Mouse (Mus musculus): Measurements from ENCODE around the gene Nhlh1.

Gene Nhlh1

DNA sequence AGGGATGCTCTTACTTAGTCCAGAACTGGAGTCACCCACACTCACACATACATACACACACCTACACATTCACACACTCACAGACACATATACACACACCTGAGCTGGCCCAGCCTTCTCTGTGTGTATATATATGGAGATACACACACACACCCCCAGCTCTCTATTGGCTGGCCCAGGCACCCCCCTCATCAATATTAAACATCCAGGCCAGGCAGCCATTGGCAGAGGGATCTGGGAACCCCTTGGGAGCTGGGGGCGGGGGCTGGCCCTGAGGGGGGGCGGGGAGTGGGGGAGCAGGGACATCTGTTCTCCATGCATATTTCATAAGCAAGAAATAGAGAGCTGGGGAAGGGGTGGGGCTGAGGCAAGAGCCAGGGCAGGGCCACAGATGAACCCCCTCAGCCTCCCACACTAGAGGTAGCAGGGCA is at the start of gene Nhlh1:
Gene Nhlh1, minus strand, starts transcription at position 83 of the 431 bp plus-strand sequence.
- DNase-seq: no peak

DNA sequence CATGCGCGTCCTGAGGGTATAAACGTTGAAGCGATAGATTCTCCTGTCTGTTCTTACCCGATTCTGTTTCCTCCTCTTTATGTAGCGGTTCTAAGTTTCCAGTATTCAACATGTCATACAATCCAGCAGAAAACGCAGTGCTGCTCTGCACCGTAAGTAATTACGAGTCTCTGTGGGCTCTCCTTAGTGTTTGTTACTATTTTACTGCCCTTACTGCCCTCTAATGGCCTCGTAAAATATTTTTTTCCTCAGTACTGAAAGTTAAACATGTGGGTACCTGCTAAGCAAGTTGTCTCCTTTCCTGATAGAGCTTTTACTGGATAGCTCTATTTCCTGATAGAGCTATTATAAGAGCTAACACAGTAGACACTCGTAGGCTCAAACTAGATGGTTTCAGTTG is 47.7 kb upstream of the Nhlh1 start:
- no peak for DNase-seq

DNA sequence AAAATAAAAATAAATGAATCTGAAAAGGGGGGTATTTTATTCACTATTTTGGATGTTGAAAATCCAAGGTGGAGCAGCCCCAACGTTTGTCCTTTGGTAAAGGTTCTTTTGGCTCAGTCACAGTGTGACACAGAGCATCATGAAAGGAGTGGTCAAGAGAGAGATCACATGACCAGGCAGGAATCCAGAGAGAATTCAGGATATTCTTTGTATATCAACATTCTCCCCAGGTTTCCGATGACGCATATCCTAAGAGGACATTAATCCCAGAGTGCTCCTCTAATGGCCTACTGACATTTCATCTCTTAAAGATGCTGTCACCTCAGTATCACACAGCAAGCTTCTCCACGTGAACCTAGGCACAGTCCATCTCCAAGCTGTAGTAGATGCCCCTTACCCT is 46.2 kb upstream of the Nhlh1 start:
- no peak for DNase-seq

DNA sequence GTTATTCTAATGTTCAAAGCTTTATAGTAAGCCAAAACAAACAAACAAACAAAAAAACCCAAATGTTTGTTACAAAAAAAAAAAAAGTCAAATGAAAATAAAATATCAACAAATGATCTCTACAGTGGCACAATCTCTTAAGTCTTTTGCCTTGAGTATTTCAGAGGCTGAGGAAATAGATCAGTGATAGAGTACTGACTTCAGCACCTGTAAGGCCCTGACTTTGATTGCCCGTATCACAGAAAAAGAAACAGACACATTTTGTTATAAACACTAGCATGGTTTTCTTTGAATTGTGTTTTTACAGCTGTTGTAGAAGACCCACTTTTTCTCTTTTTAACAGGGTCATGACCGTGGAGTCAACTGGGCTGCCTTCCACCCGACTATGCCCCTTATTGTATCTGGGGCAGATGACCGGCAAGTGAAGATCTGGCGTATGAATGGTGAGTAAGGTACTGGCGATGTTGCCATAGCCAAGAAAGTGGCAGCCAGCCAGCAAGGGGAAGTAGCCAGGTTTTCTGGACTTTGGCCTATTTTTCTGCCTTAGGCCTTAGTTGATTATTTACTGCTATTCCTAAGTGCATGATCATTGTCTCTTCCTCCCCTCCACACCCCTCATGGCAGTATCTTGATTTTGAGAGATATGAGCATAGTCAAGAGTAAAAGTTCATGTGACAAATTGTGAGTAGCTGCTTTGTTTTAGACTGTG is 42.1 kb upstream of the Nhlh1 start:
- no peak for DNase-seq

DNA sequence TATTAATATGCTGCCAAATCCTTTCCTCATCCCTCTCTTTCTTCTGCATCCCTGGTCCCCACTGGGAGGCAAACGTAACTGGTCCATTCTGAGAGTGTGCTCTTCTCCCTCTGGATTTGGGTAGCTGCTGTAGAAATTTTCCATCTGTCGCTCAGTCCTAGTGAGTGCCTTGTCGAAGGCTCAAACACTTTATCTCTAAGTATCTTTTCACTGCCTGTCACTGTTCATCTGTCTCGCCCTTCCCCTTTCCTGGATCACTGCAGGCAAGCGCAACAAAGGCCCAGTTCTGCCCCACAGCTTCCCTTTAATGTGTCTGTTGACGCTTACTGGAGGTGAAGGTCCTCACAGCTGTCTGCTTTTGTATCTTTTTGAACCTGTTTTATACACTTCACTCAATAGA is 37.8 kb upstream of the Nhlh1 start:
- DNase-seq: peak; percentile 10

DNA sequence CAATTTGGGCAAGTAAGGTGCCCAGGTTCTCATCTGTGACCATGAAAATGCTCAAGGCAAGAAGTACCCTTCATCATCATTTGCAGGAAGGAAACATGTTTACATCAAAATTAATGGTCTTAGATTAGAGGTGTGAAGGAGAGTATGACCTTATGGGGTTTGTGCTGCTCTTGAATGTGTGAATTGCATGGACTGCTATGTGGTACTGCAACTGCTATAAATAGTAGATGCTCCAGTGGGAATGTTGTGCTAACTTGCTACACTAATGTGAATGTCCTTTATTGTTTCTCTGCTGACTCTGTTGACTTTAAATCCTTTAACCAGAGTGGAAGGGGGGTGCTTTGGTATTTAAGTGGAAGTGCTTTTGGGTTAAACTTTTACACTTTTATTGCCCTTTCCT is 36.9 kb upstream of the Nhlh1 start:
- no peak for DNase-seq

DNA sequence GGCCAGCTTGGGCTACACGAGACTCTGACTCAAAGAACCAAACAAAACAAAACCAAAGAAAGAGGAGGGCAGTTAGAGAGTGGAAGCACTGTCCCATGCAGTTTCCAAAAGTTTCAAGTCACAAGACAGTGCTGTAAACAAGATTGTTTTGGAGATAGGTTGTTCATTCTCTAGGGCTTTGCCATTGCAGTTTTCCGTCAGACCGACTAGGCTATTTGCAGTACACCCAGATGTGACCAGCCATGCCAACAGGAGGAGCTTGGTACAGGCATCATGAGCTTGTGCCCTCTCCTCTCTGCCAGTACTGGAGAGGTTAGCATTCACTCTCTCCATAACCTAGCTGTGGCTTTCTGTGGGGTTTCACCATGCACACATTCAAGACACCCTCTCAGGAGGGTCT is 36.1 kb upstream of the Nhlh1 start:
- no peak for DNase-seq

DNA sequence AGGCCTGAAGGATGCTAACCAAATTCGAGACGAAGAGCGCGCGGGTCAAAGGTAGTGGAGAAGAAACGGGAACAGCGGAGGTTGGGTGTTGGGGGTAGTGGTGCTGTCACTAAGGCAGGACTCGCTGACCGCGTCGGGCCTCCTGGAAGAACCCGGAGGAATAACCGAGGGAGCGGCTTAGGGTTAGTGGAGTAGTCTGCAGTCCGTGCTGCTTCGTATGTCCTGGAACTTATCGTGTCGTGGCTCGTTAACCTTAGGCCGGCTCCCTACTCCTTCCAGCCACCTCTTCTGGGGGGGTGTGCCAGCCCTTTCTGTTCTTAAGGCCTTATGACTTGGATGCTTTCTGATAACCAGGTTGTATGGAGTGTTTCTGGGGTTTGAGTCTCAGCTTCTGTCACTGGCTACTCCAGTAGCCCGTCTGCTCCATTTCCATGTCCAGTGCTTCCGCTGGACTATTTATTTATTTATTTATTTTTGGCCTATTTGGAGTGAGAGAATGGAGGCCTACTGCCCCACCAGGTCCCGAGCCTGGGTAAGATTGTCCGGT is 25.6 kb upstream of the Nhlh1 start:
- DNase-seq: no peak

DNA sequence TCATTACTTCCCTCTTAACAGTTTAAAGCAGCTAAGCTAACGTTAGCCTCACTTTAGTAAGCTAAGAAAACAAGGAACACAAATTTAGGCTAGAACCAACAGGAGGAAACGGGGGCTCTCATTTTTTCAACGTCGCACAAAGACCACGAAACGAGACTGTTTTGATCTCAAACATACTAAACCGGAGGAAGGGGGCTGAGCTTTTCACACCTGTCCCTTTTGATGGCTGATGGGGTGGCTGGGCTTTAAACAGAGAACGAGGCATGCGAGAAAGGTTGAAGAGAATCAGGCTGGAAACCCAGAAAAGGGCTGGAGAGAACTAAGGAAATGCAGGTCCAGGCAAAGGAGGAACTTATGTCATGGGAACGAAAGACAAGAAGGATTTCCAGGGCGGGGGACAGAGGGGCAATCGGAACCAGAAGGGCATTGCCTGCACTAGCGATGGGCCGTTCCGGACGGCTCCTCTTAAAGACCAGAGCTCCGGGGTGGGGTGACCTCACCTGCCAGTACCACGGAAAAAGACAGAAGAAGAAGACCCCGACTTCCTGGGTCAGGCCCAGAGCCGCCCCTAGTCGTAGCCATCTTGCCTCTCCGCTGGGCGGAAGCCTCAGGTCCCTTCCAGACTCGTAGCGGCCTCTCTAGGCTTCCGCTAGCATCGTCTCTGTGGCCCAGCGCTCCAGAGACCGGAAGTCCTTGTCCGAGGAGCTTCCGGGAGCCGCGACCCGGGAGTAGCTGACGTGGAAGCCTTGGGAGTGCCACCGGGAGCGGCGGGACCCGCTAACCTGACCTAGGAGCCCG is 24.9 kb upstream of the Nhlh1 start, which contains the start of the genes Copa and Ncstn:
Gene Copa, plus strand, starts transcription at position 429 of the 798 bp plus-strand sequence.
Gene Ncstn, minus strand, starts transcription at position 695 of the 798 bp plus-strand sequence.
- peak; percentile 93 for DNase-seq

DNA sequence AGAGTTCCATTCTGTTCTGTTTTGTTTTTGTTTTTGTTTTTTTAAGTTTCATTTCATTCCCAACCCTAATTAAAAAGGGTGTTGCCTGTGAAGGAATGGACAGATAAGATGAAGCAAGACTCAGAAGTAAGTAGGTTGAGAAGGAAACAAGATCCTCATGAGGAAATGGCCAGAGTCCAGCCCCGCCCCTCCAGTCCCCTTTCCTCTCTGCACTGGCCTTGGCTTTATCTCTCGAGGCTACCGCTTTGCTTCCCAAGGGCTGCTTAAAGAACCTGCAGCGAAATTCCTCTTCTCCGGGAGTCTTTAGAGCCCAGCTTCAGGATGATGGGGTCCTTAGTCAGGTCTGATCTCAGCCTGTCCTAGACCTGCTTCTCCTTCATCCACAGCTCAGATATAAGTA is 20.6 kb upstream of the Nhlh1 start:
- no peak for DNase-seq

DNA sequence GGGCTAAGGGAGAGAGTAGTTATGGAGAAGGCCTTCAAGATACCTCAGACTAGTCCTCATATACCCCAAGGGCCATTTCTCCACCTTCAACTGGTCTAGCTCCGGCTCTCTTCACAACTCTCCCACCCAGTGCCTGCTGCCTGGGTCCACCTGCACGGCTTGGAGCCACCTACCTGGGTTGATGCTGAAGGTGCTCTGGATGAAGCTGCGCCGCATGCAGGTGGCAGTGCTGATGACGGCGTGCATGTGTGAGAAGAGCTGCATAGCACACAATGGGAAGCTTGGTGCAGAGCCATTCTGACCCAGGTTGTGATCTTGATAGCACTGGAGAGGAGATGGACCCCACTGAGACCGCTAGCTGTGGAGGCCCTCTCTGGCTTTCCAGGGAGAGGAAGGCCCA is 15.2 kb upstream of the Nhlh1 start:
- no peak for DNase-seq

DNA sequence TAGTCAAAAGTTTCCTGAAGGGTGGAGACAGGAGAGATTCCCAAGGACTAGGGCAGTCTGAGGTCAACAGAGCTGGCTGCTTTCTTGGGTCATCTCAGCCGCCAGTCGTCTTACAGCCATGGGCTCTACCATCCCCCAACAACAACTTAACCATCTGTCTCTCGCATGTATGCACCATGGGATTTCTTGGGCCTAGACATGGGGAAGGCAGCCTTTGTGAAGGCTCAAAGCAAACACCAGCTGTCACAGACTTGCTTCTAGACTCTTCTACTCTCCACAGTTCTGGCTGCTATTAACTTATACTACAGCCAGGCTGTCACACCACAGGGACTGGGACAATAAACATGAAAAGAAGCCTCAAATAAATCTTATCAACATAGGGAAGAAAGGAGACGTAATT is 14.2 kb upstream of the Nhlh1 start:
- DNase-seq: no peak

DNA sequence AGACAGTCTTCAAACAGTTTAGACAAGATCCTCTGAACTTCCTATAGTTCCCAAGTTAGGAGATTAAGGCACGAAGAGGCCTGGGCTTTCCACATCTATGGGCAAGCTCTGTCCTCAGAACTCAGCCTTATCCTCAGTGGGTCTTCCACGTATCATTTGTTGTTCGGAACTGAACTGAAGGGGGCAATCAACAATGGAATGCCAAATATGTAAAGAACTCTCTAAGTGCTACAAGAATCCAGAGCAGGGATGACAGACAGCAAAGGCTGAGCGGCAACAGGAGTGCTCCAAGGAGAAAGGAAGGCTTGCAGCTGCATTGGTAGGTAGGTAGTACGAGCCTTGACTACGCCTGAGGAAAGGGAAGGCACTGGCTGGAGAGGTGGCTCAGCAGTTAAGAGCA is 12.9 kb upstream of the Nhlh1 start:
- no peak for DNase-seq

DNA sequence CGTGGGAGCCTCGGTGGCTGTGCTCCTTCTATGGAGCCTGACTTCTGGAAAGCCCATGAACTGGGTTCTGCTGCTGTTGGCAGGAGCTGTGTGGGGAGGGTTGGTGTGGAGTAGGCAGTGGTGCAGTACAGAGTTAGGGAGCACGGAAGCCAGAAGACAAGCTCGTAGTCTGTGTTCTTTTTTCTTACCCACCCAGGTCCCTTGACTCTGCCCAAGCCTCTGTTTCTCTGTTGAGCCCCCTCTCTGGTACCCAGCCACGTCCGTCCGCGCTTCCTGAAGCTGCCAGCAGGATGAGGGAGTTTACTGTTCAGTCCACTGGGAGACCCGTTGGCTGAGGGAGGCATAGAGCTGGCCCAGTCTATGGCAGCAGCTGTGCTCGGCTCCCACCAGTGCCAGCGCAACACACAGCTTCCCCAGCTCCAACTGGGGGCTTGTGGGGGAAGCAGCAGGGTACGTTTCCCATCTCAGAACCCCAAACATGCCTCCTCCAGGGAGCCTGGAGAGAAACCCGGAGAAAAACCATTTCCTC is 7.3 kb upstream of the Nhlh1 start:
- DNase-seq: no peak

DNA sequence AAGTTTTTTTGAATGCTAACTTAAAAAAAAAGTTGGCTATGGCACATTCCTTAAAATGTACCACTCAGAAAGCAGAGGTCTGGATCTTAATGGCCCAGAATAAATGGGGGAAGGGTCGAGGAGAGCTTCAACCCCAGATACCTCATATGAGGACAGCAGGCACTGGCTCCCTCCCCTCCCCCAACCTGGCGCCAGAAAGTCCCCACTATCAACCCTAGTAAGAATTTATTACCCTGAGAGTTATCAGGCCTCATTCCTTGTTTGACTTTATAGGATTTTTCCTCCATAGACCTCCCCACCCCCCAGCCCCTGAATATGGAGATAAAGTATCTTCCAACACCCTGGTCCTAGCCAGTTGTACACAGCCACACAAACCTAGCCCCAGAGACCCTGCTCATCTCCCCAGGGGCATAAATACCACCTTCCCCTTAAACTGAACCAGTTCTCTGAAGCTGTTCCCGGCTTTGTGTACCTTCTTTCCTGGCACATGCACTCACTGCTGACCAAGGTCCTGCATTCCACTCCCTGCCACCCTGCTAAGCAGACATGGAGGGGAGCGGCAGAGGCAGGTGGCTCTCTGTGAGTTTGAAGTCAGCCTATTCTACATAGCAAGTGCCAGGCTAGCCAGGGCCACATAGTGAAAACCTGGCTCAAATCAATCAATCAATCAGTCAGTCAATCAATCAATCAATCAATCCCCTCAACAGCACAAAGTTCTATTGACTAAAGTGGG is 6.1 kb upstream of the Nhlh1 start:
- no peak for DNase-seq

DNA sequence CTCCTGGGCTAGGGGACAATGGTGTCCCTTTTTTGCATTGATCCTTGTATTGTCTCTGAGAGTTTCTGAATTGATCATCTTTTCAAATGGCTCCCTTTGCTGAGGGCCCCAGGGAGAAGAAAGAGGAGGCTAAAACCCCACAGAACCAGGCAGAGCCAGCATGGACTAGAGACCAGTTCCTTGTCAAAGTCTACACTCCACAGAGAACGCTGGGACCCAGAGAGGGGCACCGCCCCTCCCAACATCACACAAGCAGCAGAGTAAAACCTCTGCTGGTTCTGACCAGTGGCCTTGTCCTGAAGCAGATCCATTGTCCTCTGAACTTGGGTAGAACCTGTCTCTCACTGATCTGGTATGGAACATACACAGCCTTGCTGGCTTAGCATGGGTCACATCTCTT is 4.7 kb upstream of the Nhlh1 start:
- DNase-seq: no peak

DNA sequence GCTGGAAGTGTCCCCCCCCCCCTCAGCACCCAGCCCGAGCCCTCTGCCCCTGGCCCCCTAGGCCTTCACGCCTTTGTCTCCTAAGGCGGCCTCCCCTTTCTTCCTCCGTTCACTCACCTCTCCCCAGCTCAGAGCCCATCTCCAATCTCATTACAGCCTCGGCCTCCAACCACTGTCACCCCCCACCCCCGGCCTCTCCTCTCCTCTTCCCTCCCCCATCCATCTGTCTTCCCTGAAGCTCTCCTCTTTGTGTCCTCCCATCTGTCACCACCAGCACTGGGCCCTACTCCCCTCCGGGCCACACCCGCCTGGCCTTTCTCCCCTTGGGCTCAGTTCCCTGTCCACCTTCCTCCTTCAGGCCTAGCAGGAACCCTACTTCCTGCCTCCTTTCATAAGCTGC is 3.8 kb upstream of the Nhlh1 start:
- no peak for DNase-seq

DNA sequence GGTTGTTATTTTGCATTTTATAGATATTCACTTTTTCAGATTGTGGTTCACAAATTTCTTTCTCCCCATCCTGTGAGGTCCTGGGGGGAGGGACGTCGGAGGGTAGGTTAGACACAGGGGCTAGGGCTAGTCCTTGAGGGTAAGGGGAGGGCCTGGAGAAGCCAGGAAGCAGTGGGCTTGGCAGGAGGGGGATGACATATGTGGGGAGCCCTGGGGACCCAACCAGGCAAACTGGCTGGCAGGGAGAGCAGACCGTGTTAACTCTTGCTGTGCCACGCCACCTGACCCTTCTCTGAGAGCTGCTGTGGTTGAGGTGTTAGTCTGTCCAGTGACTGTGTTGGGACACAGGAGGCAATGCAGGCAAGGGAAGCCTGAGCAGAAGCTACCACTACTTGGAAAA is 3.3 kb upstream of the Nhlh1 start:
- no peak for DNase-seq

DNA sequence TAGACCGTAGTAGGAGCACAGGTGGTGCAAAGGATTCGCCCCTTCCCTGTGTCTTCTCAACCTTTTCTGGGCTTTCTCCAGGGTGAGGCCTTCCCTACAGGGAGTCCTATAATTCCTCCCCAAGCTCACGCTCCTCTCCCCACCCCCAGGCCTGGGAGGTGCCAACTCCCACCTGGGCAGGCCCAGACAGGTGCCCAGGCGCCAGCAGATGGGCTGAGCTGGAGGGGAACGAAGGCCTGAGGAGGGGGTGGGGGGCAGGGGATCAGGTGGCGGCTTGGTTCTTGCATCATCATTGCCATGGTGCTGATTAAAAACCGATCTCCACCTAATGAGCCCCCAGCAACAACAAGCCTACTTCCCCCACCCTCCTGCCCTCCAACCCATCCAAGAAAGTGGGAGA is 1.5 kb upstream of the Nhlh1 start:
- DNase-seq: no peak

DNA sequence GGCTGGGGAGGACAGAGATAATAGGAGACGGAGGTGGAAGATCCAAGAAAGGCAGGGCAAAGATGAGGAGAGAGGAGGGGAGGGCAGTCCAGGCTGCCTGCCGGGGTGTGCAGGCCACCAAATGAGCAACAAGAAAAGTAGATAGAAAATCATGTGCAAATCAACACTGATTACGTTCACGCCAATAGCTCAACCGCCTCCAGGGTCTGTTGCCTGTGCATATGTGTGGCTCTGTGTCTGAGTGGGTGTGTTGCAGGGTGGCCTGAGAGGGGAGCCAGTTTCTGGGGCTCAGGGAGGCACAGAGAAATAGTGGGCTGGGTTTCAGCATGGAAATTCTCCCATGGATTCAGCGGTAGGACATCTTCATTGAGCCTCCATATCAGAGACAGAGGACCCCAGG is 948 bp upstream of the Nhlh1 start:
- DNase-seq: no peak

DNA sequence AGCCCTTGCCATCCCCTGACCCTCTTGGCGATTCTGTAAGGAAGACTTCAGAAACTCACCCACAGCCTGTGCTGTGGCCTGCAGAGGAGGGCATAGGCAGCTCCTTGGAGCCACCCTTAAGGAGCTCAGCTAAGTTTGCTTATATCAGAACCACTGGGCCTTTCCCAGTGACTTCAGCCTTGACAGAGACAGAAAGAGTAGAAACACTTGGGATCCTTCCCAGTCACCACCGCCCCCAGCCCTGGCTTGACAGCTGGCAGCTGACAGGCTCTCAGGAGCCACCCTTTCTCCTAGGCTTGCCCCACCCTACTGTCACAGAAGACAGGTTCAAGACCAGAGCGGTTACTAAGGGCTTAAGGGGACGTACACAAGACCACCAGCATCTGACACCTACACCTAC is 1.1 kb downstream of the Nhlh1 start:
- DNase-seq: no peak

DNA sequence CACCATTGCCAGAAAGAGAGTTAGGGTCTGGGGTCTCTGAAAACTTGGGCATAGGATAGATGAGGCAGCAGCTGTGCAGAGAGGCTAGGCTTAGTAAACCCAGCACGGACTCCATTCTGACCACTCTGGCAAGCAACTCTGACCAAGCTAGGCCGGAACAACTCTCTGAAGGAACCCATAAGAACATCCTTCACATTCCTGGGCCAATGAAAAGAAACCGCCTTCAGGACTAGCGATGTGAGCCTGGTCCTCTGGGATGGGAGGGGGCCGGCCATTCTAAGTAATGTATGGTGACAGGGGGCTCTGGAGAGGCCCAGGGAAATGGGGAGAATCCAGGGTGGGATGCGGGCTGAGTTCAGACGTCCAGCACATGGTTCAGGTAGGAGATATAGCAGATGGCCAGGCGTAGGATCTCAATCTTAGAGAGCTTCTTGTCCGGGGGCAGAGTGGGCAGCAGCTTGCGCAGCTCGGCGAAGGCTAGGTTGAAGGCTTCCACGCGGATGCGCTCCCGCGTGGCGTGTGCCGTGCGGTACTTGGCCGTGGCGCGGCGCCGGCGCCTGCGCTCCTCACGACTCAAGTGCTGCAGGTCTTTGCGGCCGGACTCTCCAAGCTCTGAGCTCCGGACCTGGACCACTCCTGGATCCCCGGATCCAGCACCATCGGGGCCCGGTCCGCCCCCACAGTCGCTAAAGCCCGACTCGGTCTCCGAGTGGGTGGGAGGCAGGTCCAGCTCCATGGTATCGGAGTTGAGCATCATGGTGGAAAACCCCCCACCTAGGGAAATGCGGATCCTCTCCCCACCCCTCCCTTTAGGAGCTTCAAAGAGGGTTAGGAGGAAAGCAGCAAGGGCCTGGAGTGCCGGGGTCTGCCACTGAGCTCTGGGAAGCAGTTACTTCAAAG is 3.6 kb downstream of the Nhlh1 start:
- no peak for DNase-seq

All from lung, postnatal 14 days (tissue).